Mouse (Mus musculus): ENCODE measurements around the gene Hist1h1b.
"Not testable (repeated sequence)": the region's sequence is repeated elsewhere in the genome, so short reads cannot be mapped to it uniquely, and the experiment has no call there.

Gene Hist1h1b

GRCm38 (mm10) chr13:21779767-21780731 is at the start of gene Hist1h1b:
Hist1h1b (minus strand) TSS chr13:21780625.
- in situ Hi-C loops (cut with MboI) = no loop called here

DNA sequence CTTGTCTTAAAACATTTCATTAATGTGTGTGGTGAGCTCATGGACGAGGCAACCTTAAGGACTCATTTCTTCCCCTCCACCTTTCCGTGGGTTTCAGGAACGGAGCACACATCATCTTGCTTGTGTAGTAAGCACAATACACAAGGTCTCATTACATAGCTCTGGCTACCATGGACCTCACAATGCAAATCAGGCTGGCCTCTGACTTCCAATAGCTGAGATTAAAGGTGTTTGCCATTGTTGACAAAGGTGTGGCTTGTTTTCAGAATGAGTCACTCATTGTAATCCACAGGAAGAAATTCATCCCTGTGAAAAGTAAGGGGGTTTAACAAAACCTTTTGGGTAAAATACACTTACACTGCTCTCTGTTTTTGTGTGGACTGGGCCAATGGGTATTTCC is 48.1 kb upstream of the Hist1h1b start:
- in situ Hi-C loops (cut with MboI) = loop anchor here (10.0 kb wide), 3 partner anchors 206 to 1916 kb away; partner anchors contain the start of genes Hist1h1d, Hist1h2ah, Hist1h2bb and Hist1h2bk

- in situ Hi-C loops (cut with MboI) = loop anchor here (10.0 kb wide), 3 partner anchors 215 to 1925 kb away; partner anchors contain the start of genes Hist1h1d, Hist1h2ah, Hist1h2bb and Hist1h2bk
Measured at GRCm38 (mm10) chr13:21820082-21820890, 39.9 kb upstream of the Hist1h1b start.

DNA sequence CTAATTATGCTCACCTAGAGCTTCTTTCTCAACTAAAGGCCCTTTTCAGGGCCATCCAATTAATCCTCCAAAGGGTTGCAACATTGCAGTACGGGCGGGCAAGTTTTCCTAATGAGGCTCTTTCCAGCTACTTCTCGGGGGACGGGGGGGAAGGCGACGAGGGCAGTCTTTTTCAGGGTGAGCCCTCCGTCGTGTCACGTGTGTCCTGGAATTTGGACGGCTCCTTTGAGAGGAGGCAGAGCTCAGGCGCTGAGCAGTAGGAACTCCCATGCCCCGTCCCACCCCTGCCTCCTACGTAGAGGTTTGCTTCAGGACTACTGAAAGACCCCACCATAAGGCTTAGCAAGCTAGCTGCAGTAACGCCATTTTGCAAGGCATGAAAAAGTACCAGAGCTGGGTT is 31.7 kb upstream of the Hist1h1b start:
- in situ Hi-C loops (cut with MboI) = not testable (repeated sequence)

GRCm38 (mm10) chr13:21811539-21811938 is 31.1 kb upstream of the Hist1h1b start, which contains the start of gene Hist1h4m:
Hist1h4m (plus strand) TSS chr13:21811746.
- in situ Hi-C loops (cut with MboI) = not testable (repeated sequence)

GRCm38 (mm10) chr13:21811074-21811473 is 30.6 kb upstream of the Hist1h1b start:
- in situ Hi-C loops (cut with MboI) = not testable (repeated sequence)

DNA sequence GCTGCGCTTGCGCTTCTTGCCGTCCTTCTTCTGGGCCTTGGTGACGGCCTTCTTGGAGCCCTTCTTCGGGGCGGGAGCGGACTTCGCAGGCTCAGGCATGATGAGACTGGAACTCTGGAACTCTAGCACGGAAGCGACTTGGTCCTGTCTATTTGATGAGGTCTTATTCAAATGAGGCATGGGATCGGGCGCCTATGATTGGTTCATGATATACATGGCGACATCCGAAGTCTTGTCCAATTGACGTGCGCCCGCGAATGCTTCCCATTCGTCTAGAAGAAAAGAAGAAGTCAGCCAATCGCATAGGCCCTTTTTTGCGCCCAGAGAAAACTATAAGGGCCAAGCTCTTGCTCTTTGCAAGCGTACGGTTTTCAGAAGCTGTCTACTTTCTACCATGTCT is 29.6 kb upstream of the Hist1h1b start, which contains the start of the genes Hist1h2bq and Hist1h2ao:
TSS of gene Hist1h2bq (minus strand) at position 125 of the 400 bp plus-strand sequence.
TSS of gene Hist1h2ao (plus strand) at position 393 of the 400 bp plus-strand sequence.
- in situ Hi-C loops (cut with MboI) = not testable (repeated sequence)

DNA sequence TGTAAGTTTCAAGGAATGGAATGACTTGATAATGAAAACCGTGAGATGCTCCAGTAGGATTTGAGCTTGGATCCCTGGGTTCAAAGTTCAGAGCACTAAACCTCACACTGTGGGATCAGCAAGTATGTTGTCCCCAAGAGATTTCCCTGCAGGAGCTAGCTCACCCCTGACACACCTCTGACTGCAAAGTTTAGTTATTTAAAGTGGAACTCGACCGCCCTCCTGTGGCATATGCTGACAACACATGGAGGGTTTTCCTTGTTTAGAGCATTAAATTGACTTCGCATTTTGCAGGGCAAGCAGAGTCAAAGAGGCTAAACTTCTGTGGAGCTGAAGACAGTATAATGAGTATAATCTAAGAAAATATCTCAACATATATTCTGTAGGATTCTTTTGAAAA is 22.6 kb upstream of the Hist1h1b start:
- in situ Hi-C loops (cut with MboI) = not testable (repeated sequence)

DNA sequence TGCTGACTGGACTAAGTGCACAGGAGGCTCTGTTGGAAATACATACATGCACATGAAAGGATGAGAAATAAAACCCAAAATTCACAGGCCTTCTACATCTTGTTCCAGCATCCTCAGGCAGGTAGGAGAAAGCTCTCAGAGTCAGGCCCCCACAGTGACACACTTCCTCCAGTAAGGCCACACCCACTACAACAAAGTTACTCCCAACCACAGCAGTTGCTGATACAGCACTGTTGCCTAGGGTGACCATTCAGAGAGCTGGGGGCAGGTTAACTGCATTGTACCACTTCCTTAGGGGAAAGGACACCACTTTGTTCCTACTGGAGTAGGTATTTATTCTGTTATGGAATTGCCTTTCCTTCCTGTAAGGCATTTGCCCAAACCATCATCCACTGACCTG is 16.7 kb upstream of the Hist1h1b start:
- in situ Hi-C loops (cut with MboI) = not testable (repeated sequence)

GRCm38 (mm10) chr13:21795584-21795983 is 15.2 kb upstream of the Hist1h1b start:
- in situ Hi-C loops (cut with MboI) = no loop called here

GRCm38 (mm10) chr13:21790601-21791283 is 10.3 kb upstream of the Hist1h1b start:
- in situ Hi-C loops (cut with MboI) = no loop called here

DNA sequence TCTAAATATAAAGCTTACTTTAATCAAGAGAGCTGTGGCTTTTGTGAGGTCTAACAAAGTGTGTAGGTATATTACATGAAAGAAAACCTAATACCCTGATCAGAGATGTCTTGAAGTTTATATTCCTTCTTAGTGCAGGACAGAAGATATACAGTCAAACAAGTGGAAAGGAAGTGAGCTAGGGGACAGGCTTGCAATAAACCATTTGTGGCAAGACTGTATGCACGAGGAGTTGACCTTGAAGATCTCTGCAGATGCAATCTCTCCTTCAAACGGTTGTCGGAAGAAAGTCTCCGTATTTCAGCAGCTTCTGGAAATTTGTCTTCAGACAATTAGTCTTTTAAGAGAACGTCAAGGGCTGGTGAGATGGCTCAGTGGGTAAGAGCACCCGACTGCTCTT is 9.5 kb upstream of the Hist1h1b start:
- in situ Hi-C loops (cut with MboI) = no loop called here

GRCm38 (mm10) chr13:21787760-21788593 is 7.6 kb upstream of the Hist1h1b start:
- in situ Hi-C loops (cut with MboI) = no loop called here

DNA sequence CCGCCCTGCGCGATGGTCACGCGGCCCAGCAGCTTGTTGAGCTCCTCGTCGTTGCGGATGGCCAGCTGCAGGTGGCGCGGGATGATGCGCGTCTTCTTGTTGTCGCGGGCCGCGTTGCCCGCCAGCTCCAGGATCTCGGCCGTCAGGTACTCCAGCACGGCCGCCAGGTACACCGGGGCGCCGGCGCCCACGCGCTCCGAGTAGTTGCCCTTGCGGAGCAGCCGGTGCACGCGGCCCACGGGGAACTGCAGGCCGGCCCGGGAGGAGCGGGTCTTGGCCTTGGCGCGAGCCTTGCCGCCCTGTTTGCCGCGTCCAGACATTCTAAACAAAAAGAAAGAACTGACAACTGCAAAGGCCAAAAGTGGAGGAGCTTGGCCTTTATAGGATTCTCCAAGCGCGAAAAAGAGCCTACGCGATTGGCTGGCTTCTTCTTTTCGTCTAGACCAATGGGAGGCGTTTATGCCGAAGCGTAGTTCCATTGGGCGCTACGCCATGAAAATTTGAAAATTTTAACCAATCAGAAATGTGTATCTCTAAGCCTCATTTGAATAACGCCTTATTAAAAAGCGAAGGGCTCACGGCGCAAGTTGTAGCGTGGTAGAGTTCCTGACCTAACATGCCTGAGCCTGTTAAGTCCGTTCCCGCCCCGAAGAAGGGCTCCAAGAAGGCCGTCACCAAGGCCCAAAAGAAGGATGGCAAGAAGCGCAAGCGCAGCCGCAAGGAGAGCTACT is 6.6 kb upstream of the Hist1h1b start, which contains the start of the genes Hist1h2an and Hist1h2bp:
TSS of gene Hist1h2an (minus strand) at position 320 of the 731 bp plus-strand sequence.
TSS of gene Hist1h2bp (plus strand) at position 563 of the 731 bp plus-strand sequence.
- in situ Hi-C loops (cut with MboI) = not testable (repeated sequence)

DNA sequence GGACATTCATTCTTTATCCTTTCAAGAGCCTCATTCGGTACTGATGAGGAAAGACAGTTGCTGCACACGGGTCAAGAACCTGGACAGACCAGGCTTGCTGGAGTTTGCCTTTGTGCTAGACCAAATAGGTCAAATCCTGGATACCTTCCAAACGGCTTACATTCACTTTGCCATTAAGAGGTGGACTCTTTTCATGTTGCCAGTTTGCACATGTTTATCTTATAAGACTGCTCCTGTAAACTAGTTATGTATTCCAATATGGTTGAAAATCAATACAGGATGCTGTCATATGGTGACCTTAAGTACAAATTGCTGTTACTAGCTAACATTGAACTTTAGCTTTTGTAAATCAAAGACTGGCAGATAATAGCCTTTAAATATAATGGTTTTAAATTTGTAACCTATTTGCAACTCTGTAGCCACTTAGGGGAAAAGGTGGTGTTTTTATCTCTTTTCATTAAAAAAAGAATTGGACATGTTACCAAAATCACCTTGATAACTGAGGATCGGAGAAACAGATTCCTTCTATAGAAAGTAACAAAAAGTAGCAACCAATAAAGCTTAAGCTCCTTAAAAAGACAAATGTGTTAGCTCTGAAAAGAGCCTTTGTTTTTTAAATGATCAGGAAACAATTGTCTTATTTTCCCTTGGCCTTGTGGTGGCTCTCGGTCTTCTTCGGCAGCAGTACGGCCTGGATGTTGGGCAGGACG is 5.9 kb upstream of the Hist1h1b start:
- in situ Hi-C loops (cut with MboI) = no loop called here

DNA sequence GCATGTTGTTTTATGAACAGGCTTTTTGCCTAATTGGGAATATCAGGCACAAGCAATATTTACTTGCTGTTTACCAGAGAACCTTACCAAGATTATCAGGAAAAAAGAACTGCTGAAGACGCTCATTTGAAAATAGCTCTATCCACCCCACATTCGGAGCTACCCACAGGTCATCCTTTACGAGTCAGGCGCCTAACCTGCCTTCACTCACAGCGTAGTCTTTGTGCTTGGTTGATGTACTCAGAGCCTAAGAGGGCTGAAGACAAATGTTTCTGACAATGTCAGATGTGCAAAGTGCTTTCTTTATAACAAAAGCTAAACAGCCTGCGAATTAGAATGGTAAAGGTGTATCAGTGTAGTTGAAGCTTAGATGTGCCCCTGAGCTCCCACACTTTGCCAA is 3.9 kb upstream of the Hist1h1b start:
- in situ Hi-C loops (cut with MboI) = no loop called here

DNA sequence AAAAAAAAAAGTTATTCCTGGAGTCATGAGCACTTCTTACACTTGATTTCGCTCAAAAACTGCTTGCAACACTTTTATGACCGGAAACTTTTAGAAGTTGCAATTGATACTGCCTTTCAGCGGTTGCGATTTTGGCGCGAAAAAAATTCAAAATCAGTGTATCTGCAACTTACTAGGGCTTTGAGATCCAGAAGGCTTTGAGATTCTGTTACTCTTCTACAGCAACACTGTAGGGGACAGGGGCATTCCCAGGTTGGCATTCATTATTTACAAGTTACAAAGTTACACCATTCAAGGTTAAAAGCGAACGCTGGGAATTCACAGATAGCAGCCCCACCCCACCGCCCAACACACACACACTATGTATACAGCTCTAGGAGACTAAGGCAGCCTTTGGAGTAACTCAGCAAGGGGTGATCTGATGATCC is 3.3 kb upstream of the Hist1h1b start:
- in situ Hi-C loops (cut with MboI) = no loop called here

DNA sequence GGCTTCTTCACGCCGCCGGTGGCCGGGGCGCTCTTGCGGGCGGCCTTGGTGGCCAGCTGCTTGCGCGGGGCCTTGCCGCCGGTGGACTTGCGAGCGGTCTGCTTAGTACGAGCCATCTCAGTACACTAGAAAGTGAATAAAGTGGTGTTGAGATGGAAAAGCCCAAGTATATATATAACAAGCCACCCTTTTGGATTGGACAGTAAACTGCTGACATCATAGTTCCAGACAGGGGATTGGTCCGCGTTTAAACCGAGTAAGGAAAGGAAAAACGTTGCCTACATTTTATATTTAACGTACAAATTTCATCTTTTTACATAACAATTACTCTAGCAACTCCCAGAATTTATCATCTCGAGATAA is 2.8 kb upstream of the Hist1h1b start, which contains the start of gene Hist1h3i:
TSS of gene Hist1h3i (minus strand) at position 116 of the 363 bp plus-strand sequence.
- in situ Hi-C loops (cut with MboI) = no loop called here

Measured in mature B cell (primary cell).